Mouse (Mus musculus) heart, embryonic 14.5 days (tissue): ENCODE measurements around the gene Csrp1. TPM values are rescaled to one million over a fixed set of nuclear protein-coding genes. Genes with fewer than 3 reads are reported as not detected.
A peak's percentile ranks its signal among the peaks of the same experiment; 100 is the strongest.

ENCODE experiments used
- ATAC-seq: fragments of 200-750 bp; cut with Nextera tagmentation; 2 replicates; pipeline ENCODE4 v1.8.0; 2017; ENCODE audit warnings: low read depth, moderate TSS enrichment; ENCODE audit not compliant: insufficient number of reproducible peaks, insufficient read depth, low FRiP score
- H3K27ac ChIP-seq, 2 experiments: fragments of 200-500 bp in 1 of 2; fragments of 300-500 bp in 1 of 2; sonication (generic) in 1 of 2; replicated peaks in 1 of 2; 2 replicates each; pipeline ENCODE4 v1.5.1; 2012 to 2014; ENCODE audit warnings: low read depth in 2 of 2, low read length in 2 of 2, control low read depth in 1 of 2, mild to moderate bottlenecking in 1 of 2, mixed read lengths in 1 of 2; ENCODE audit not compliant: control insufficient read depth in 1 of 2, insufficient read depth in 1 of 2
- H3K27me3 ChIP-seq: fragments of 300-500 bp; sonication (generic); 2 replicates; pipeline ENCODE4 v1.6.1; 2014; ENCODE audit warnings: mild to moderate bottlenecking, low read length, control low read depth; ENCODE audit not compliant: control insufficient read depth, insufficient read depth
- H3K36me3 ChIP-seq: fragments of 300-500 bp; sonication (generic); 2 replicates; pipeline ENCODE4 v1.6.1; 2014; ENCODE audit warnings: mild to moderate bottlenecking, control low read depth, low read length, mixed read lengths; ENCODE audit not compliant: control insufficient read depth, insufficient read depth
- H3K4me1 ChIP-seq, 2 experiments: fragments of 200-500 bp in 1 of 2; fragments of 300-500 bp in 1 of 2; sonication (generic) in 1 of 2; 2 replicates each; pipeline ENCODE4 v1.6.1; 2012 to 2014; ENCODE audit warnings: low read length in 2 of 2, control low read depth in 1 of 2, mixed read lengths in 1 of 2; ENCODE audit not compliant: control insufficient read depth in 2 of 2, insufficient read depth in 2 of 2
- H3K4me2 ChIP-seq: fragments of 300-500 bp; sonication (generic); 2 replicates; pipeline ENCODE4 v1.6.1; 2014; ENCODE audit warnings: mild to moderate bottlenecking, low read length
- H3K4me3 ChIP-seq, 2 experiments: fragments of 200-500 bp in 1 of 2; fragments of 300-500 bp in 1 of 2; sonication (generic) in 1 of 2; 2 replicates each; pipeline ENCODE4 v1.5.1; 2012 to 2014; ENCODE audit warnings: low read length in 2 of 2, mild to moderate bottlenecking in 2 of 2, control low read depth in 1 of 2, low read depth in 1 of 2, moderate library complexity in 1 of 2; ENCODE audit not compliant: control insufficient read depth in 1 of 2, insufficient read depth in 1 of 2
- H3K9ac ChIP-seq: fragments of 300-500 bp; sonication (generic); 2 replicates; pipeline ENCODE4 v1.6.1; 2014; ENCODE audit warnings: mild to moderate bottlenecking, low read length
- H3K9me3 ChIP-seq: fragments of 300-500 bp; sonication (generic); 2 replicates; pipeline ENCODE4 v1.6.1; 2016; ENCODE audit warnings: low read length, control low read depth; ENCODE audit not compliant: control insufficient read depth
- WGBS: fragments of 180-500 bp; shearing (Covaris S2); extraction: QIAGEN DNeasy Blood & Tissue Kit; methylation state at CpG from one replicate; pipeline ENCODE4 v1.1.7; 2014; 5-methylcytosine and 5-hydroxymethylcytosine counted together
- polyA plus RNA-seq: library from polyadenylated mRNA; unstranded; fragments of >200 nt; fragmentation: Nextera tagmentation; extraction: Ambion mirVana; gene quantifications from 2 replicates; pipeline ENCODE4 v1.2.1, GENCODE M21; 2014

The Csrp1 gene
- 133 and 220 TPM in 2 replicates for polyA plus RNA-seq

- Histone ChIP-seq H3K4me2 (peak within 1 kb of the TSS; percentile 28), H3K36me3 (no peaks in the 10 kb centered on the region), H3K27ac (peak within 1 kb of the TSS in 1 of 2 experiments; percentile 31; a peak in 1 of 4 replicates), H3K9me3 (no peaks in the 10 kb centered on the region), H3K27me3 (no peaks in the 10 kb centered on the region), H3K9ac (no peak within 1 kb of the TSS), H3K4me1 (peaks cover 12 to 15% of the 10 kb centered on the region in 2 experiments), H3K4me3 (no peak within 1 kb of the TSS)
- ATAC-seq, result peak; percentile 41; the same call in 1 of the 2 replicates
- WGBS, result 34% methylated on average over 6 of the region's 6 CpGs
Observed at GRCm38 (mm10) chr1:135719983-135720382, at the start of gene Csrp1. Gene Csrp1, plus strand, starts transcription at chr1:135720061.

DNA sequence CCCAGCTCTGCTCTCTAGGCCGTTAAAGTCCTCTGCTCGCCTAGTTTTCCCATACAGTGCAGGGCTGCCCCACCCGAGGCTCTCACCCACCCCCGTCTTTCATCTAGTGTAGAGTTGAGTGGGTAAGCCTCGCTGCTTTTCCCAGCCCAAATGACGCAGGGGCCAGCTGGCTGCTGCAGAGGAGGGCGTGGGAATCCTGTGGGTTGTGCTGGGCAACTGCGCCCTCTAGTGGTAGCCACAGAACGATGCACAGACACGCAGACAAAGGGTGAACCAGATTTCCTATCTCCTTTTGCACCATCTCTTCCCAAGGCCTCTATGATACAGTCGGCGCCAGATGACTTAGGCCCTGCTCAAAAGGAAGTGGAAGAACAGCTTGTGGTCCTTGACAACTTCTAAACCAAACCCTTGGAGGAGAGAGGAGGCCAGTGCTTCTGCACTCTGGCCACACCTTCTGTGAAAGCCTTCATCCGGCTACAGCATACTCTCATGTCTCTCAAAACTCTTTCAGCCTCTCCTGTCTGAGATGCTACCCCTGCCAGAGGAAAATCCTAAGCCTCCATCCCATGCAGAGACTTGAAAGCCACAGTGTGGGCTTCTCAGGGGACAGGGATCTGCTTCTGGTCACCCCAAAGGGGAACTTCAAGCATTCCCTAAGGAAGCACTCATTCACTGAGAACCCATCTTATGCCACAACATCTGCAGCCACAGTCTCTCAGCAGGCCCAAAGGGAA, 49.3 kb upstream of the Csrp1 start:
- no peaks in the 10 kb centered on the region for H3K36me3 ChIP-seq
- WGBS, result 7% methylated on average over 13 of the region's 13 CpGs
- H3K27me3 ChIP-seq, result no peaks in the 10 kb centered on the region
- H3K9me3 ChIP-seq, result no peaks in the 10 kb centered on the region
- peak overlapping the region in 1 of 2 experiments; percentile 49; a peak in 2 of 4 replicates for H3K27ac ChIP-seq
- H3K4me1 ChIP-seq, result peaks cover 38 to 61% of the 10 kb centered on the region in 2 experiments
- no peak overlapping the region for H3K4me3 ChIP-seq
- peak; percentile 44; the same call in 1 of the 2 replicates for ATAC-seq
- H3K4me2 ChIP-seq, result peak overlapping the region; percentile 56
- H3K9ac ChIP-seq, result peak overlapping the region; percentile 23; the same call in 1 of the 2 replicates

GRCm38 (mm10) chr1:135671406-135671805, 48.5 kb upstream of the Csrp1 start:
- Histone ChIP-seq H3K4me3 (no peak overlapping the region), H3K27me3 (no peaks in the 10 kb centered on the region), H3K9ac (no peak overlapping the region), H3K27ac (peak overlapping the region in 1 of 2 experiments; percentile 72; a peak in 1 of 4 replicates), H3K9me3 (no peaks in the 10 kb centered on the region), H3K4me2 (no peak overlapping the region), H3K36me3 (no peaks in the 10 kb centered on the region), H3K4me1 (peaks cover 44 to 68% of the 10 kb centered on the region in 2 experiments)
- ATAC-seq, result no peak
- 29% methylated on average over 1 of the region's 1 CpGs for WGBS

DNA sequence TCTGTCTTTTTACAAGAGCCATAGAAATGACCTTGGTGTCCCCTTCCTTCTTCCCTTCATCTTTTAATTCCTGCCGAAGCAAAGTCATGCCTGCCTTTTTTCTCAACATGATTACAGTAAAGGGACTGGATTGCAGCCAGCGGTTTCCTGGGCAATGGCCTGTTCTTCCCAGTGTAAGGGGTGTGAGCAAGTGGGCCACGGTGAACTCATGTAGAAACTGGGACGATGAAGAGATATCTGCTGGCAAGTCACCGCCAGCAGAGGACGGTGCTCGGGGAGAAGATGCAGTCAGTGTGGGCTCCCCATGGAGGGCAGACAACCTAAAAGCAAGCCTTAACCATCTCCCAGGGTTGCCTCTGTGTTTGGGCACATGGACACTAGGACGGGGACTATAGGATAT, 47.9 kb upstream of the Csrp1 start:
- H3K4me3 ChIP-seq, result no peak overlapping the region
- 33% methylated on average over 8 of the region's 8 CpGs for WGBS

GRCm38 (mm10) chr1:135672374-135672773, 47.5 kb upstream of the Csrp1 start:
- Histone ChIP-seq H3K27me3 (no peaks in the 10 kb centered on the region), H3K27ac (peak overlapping the region; percentile 43 to 72), H3K36me3 (no peaks in the 10 kb centered on the region), H3K4me3 (no peak overlapping the region), H3K9me3 (no peaks in the 10 kb centered on the region), H3K4me2 (no peak overlapping the region), H3K9ac (peak overlapping the region; percentile 28), H3K4me1 (peaks cover 44 to 66% of the 10 kb centered on the region in 2 experiments)
- no peak for ATAC-seq
- WGBS, result 58% methylated on average over 4 of the region's 4 CpGs

More for the DNA sequence above, 47.9 kb upstream of the Csrp1 start:
- H3K4me1 ChIP-seq, result peaks cover 44 to 68% of the 10 kb centered on the region in 2 experiments
- H3K27me3 ChIP-seq, result no peaks in the 10 kb centered on the region
- no peaks in the 10 kb centered on the region for H3K36me3 ChIP-seq
- ATAC-seq, result no peak
- H3K9ac ChIP-seq, result no peak overlapping the region
- H3K27ac ChIP-seq, result peak overlapping the region; percentile 6 to 72; a peak in 2 of 4 replicates
- H3K9me3 ChIP-seq, result no peaks in the 10 kb centered on the region
- H3K4me2 ChIP-seq, result no peak overlapping the region

DNA sequence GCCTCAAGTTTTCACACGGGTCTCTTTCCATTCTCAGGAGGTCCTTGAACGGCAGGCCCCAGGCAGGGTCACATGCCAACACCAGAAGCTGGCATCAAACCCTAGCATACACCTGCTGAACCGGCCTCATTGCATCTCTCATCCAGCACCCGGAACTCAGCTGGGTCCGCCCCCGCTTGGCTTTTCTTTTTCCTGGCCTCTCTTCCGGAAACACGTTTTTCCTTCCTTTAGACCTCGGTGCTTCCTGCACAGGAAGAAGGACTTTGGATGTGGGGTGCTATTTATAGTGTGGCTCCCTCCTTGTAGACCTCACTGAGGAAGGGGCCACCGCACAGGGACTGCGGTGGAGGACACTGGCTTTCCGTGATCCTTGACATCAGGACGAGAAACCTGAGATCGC, 46.4 kb upstream of the Csrp1 start:
- Histone ChIP-seq H3K27ac (no peak overlapping the region), H3K9ac (no peak overlapping the region), H3K4me2 (0 out of 2 replicates have a peak overlapping the region, but pooled peaks have one; percentile 3), H3K4me1 (peaks cover 40 to 60% of the 10 kb centered on the region in 2 experiments), H3K9me3 (no peaks in the 10 kb centered on the region), H3K27me3 (no peaks in the 10 kb centered on the region), H3K36me3 (no peaks in the 10 kb centered on the region), H3K4me3 (no peak overlapping the region)
- 42% methylated on average over 14 of the region's 14 CpGs for WGBS
- ATAC-seq, result no peak

DNA sequence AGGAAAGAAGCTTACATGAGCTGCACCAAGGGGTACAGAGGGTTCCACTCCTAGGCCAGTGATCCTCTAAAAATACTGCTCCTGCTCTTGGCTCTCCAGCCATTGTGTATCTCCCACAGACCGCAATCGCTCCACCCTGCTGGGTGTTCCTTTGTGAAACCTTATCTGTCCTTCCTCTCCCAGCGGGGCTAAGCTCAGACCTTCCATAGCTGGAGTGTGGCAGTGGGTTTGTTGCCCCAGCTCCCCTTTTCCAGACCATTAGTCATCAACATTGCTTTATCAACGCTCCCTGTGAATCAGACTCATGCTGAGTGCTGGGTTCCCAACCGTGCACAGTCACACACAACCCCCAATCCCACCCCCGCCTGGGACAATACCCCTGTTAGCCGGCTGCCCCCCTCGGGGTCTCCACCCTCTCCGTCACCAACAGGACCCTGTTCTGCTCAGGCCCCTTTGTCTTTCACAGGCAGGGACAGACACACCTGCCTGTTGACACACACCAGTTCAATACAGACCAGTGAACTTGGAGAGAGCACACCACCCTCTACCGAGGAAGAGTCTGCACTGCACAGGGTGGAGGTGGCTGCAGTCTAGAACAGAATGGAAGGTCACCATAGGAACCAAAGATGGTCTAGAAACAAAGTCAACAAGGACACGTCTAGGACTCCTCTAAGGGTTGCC, 44.3 kb upstream of the Csrp1 start:
- Histone ChIP-seq H3K36me3 (no peaks in the 10 kb centered on the region), H3K27me3 (no peaks in the 10 kb centered on the region), H3K4me3 (no peak overlapping the region), H3K4me1 (peaks cover 31 to 42% of the 10 kb centered on the region in 2 experiments), H3K4me2 (no peak overlapping the region), H3K27ac (no peak overlapping the region), H3K9ac (no peak overlapping the region), H3K9me3 (no peaks in the 10 kb centered on the region)
- ATAC-seq, result 0 out of 2 replicates have a peak, but pooled peaks have one; percentile 32
- 22% methylated on average over 11 of the region's 11 CpGs for WGBS
